Mouse (Mus musculus) small intestine, adult 2 months (tissue): ENCODE results near the gene Gtf2f2.

ENCODE experiments used
- CTCF ChIP-seq: fragments of 200-500 bp; IDR thresholded peaks from 2 replicates; pipeline ENCODE4 v1.5.1; 2012; ENCODE audit warnings: low read depth, mild to moderate bottlenecking, control low read depth, inconsistent platforms, low read length, moderate library complexity, mixed read lengths; ENCODE audit not compliant: insufficient replicate concordance, insufficient read length; ENCODE audit errors: extremely low read depth
- POLR2A ChIP-seq: fragments of 200-500 bp; IDR thresholded peaks from 2 replicates; pipeline ENCODE4 v1.6.1; 2012; ENCODE audit warnings: low read depth, mild to moderate bottlenecking, control low read depth, inconsistent platforms, low read length, moderate library complexity

- TF ChIP-seq CTCF (no peak), POLR2A (no peak)
Observed at GRCm38 (mm10) chr14:75947674-75948073, 63.0 kb downstream of the Gtf2f2 start.
